In genomic region chr4:128793710-128794109, GRCm38 (mm10) we compare ENCODE assay signal across 18 mouse cellular contexts. TPM values are rescaled to one million over a fixed set of nuclear protein-coding genes. Genes with fewer than 3 reads are reported as not detected.
DNase-seq lines count a peak whose midpoint lies in the region; ATAC-seq lines count a peak whose summit lies in the region.
"Had no signal": no experiment of that assay in that cellular context is flagged by ENCODE, and none has a peak within 500 bp of the region (broad histone marks: within the 10 kb centered on the region; RNA-seq: fewer than 3 reads in every experiment).

No protein-coding gene starts in this region.

- no peak overlapping the region for H3K9ac ChIP-seq in heart, embryonic 16.5 days (ENCODE audit: low read length)
- H3K9ac ChIP-seq: embryonic facial prominence, embryonic 13.5 days; forebrain, postnatal 0 days; limb, embryonic 13.5 days; lung, embryonic 15.5 days; midbrain, embryonic 15.5 days; neural tube, embryonic 13.5 days had no signal

- H3K4me1 ChIP-seq in heart, embryonic 10.5 days = peaks cover 87% of the 10 kb centered on the region
- peaks cover 33% of the 10 kb centered on the region for H3K4me1 ChIP-seq in heart, embryonic 16.5 days (ENCODE audit: control insufficient read depth, insufficient read depth, low read length)

- H3K4me3 ChIP-seq in heart, embryonic 10.5 days = no peak overlapping the region
- no peak overlapping the region for H3K4me3 ChIP-seq in heart, embryonic 16.5 days (ENCODE audit: low read length)
- H3K4me3 ChIP-seq: embryonic facial prominence, embryonic 13.5 days; limb, embryonic 13.5 days; lung, embryonic 15.5 days; midbrain, embryonic 15.5 days; neural tube, embryonic 13.5 days had no signal

- H3K27ac ChIP-seq in heart, embryonic 10.5 days = peak overlapping the region; percentile 71
- peak overlapping the region; percentile 43 for H3K27ac ChIP-seq in heart, embryonic 16.5 days (ENCODE audit: low read length)
- H3K27ac ChIP-seq: embryonic facial prominence, embryonic 13.5 days; limb, embryonic 13.5 days; lung, embryonic 15.5 days; midbrain, embryonic 15.5 days; neural tube, embryonic 13.5 days had no signal

- no peaks in the 10 kb centered on the region for H3K27me3 ChIP-seq in heart, embryonic 10.5 days (ENCODE audit: insufficient read depth, poor library complexity, severe bottlenecking)
- no peaks in the 10 kb centered on the region for H3K27me3 ChIP-seq in heart, embryonic 16.5 days (ENCODE audit: control insufficient read depth, insufficient read depth, low read length)
- H3K27me3 ChIP-seq: embryonic facial prominence, embryonic 13.5 days; limb, embryonic 13.5 days; lung, embryonic 15.5 days; midbrain, embryonic 15.5 days; neural tube, embryonic 13.5 days had no signal

- WGBS in heart, embryonic 10.5 days = 18% methylated on average over 1 of the region's 1 CpGs
- WGBS in heart, embryonic 16.5 days = 15% methylated on average over 1 of the region's 1 CpGs

- peak; percentile 53 for ATAC-seq in heart, embryonic 16.5 days (replicated peaks; ENCODE audit: extremely low read depth, insufficient read depth, low FRiP score)
- ATAC-seq: forebrain, postnatal 0 days; inflammation-experienced regulatory T-cells, adult 6 months; midbrain, embryonic 15.5 days had no signal

- no peak overlapping the region for H3K4me2 ChIP-seq in heart, embryonic 16.5 days (ENCODE audit: low read depth, low read length)
- H3K4me2 ChIP-seq: embryonic facial prominence, embryonic 13.5 days; limb, embryonic 13.5 days; lung, embryonic 15.5 days; midbrain, embryonic 15.5 days; neural tube, embryonic 13.5 days had no signal

- peaks cover 43% of the 10 kb centered on the region for H3K36me3 ChIP-seq in heart, embryonic 10.5 days
- no peaks in the 10 kb centered on the region; the same call in 1 of the 2 replicates for H3K36me3 ChIP-seq in heart, embryonic 16.5 days (ENCODE audit: control insufficient read depth, insufficient read depth)
- H3K36me3 ChIP-seq: midbrain, embryonic 15.5 days had no signal

- H3K9me3 ChIP-seq in heart, embryonic 10.5 days = no peaks in the 10 kb centered on the region
- no peaks in the 10 kb centered on the region for H3K9me3 ChIP-seq in heart, embryonic 16.5 days (replicated peaks; ENCODE audit: control insufficient read depth, low read length)
- H3K9me3 ChIP-seq: embryonic facial prominence, embryonic 13.5 days; limb, embryonic 13.5 days; lung, embryonic 15.5 days; midbrain, embryonic 15.5 days; neural tube, embryonic 13.5 days had no signal

- intact Hi-C loops in heart, postnatal 14 days (cut with DNase I) = no loop called here

- peak; percentile 86 for DNase-seq in heart, embryonic 10.5 days (ENCODE audit: low spot score)
- DNase-seq in heart, postnatal 14 days = no peak
- DNase-seq in 3134 (ENCODE audit: extremely low read depth, insufficient read length, low spot score) (peak; percentile 54), ZHBTc4 (ENCODE audit: low read depth, low spot score) (peak; percentile 34)
- no peak for DNase-seq in cerebellum, postnatal 10 days
- DNase-seq in frontal cortex, postnatal 36 days (ENCODE audit: low spot score in 2 of 2) = no peak
- DNase-seq in spleen, adult 18-20 months = no peak
- DNase-seq: cerebellum, adult 9-11 months; forebrain, postnatal 0 days; gastrocnemius, postnatal 36 days; thymus, postnatal 4 days had no signal

RNA-seq across cellular contexts. Expression of gene Zfp362, which starts 12.1 kb away (rescaled TPM):
- polyA plus RNA-seq in heart, embryonic 10.5 days (2016; fragmentation: Nextera tagmentation; extraction: Ambion mirVana) = 20.7 and 35.9 TPM in 2 replicates
- total RNA-seq in heart, postnatal 14 days (2021) = 10 to 100 TPM; 16.3 to 17.7 TPM
- 17.2 and 18.2 TPM in 2 replicates for polyA plus RNA-seq in heart, embryonic 16.5 days (2015; fragmentation: Nextera tagmentation; extraction: Ambion mirVana)

RNA-seq across cellular contexts. Expression of gene A3galt2, which starts 38.5 kb away (rescaled TPM):
- polyA plus RNA-seq in heart, embryonic 10.5 days (2016; fragmentation: Nextera tagmentation; extraction: Ambion mirVana) = 0.04 and 0.10 TPM in 2 replicates
- total RNA-seq in heart, postnatal 14 days (2021) = under 1 TPM; 0.20 to 0.33 TPM
- polyA plus RNA-seq in heart, embryonic 16.5 days (2015; fragmentation: Nextera tagmentation; extraction: Ambion mirVana) = 0.04 and 0.11 TPM in 2 replicates

Comparison
In these comparisons a context has a peak if more than half of its experiments do, and no peak if none do; other contexts are left out.
1. DNase-seq: peak in heart, embryonic 10.5 days (single experiment), 3134 (single experiment) and ZHBTc4 (single experiment); none in heart, postnatal 14 days (0 of 2), cerebellum, postnatal 10 days (0 of 2), frontal cortex, postnatal 36 days (0 of 2) and spleen, adult 18-20 months (0 of 2).